Mouse (Mus musculus): ENCODE data around the gene Fgd5. TPM values are rescaled to one million over a fixed set of nuclear protein-coding genes. Genes with fewer than 3 reads are reported as not detected.

Gene Fgd5
- polyA plus RNA-seq, 1 experiment, result not detected

GRCm38 (mm10) chr6:92057768-92058167 is 79.1 kb downstream of the Fgd5 start:
- Histone ChIP-seq H3K4me1 (ENCODE audit: control insufficient read depth, insufficient read depth, low read length) (no peaks in the 10 kb centered on the region), H3K4me3 (ENCODE audit: insufficient read depth, low read length) (no peak overlapping the region), H3K27ac (ENCODE audit: insufficient read depth, low read depth, low read length) (no peak overlapping the region)
- TF ChIP-seq POLR2A (IDR thresholded peaks at IDR 0.05; ENCODE audit: borderline replicate concordance, low read depth, low read length) (no peak), CTCF (IDR thresholded peaks at IDR 0.05; ENCODE audit: low read depth, low read length) (no peak)

- H3K27ac ChIP-seq (ENCODE audit: insufficient read depth, low read depth, low read length), result no peak overlapping the region
- H3K4me3 ChIP-seq (ENCODE audit: insufficient read depth, low read length), result no peak overlapping the region
- peaks cover 7% of the 10 kb centered on the region for H3K4me1 ChIP-seq (ENCODE audit: control insufficient read depth, insufficient read depth, low read length)
- TF ChIP-seq POLR2A (IDR thresholded peaks at IDR 0.05; ENCODE audit: borderline replicate concordance, low read depth, low read length) (no peak), CTCF (IDR thresholded peaks at IDR 0.05; ENCODE audit: low read depth, low read length) (no peak)
Measured at GRCm38 (mm10) chr6:92061725-92062124, 83.0 kb downstream of the Fgd5 start.

GRCm38 (mm10) chr6:92063452-92063851 is 84.8 kb downstream of the Fgd5 start:
- Histone ChIP-seq H3K27ac (ENCODE audit: insufficient read depth, low read depth, low read length) (no peak overlapping the region), H3K4me1 (ENCODE audit: control insufficient read depth, insufficient read depth, low read length) (peaks cover 7% of the 10 kb centered on the region), H3K4me3 (ENCODE audit: insufficient read depth, low read length) (no peak overlapping the region)
- TF ChIP-seq POLR2A (IDR thresholded peaks at IDR 0.05; ENCODE audit: borderline replicate concordance, low read depth, low read length) (no peak), CTCF (IDR thresholded peaks at IDR 0.05; ENCODE audit: low read depth, low read length) (no peak)

GRCm38 (mm10) chr6:92064101-92064500 is 85.4 kb downstream of the Fgd5 start:
- no peak overlapping the region for H3K27ac ChIP-seq (ENCODE audit: insufficient read depth, low read depth, low read length)
- TF ChIP-seq CTCF (IDR thresholded peaks at IDR 0.05; ENCODE audit: low read depth, low read length) (no peak), POLR2A (IDR thresholded peaks at IDR 0.05; ENCODE audit: borderline replicate concordance, low read depth, low read length) (no peak)
- peaks cover 7% of the 10 kb centered on the region for H3K4me1 ChIP-seq (ENCODE audit: control insufficient read depth, insufficient read depth, low read length)
- H3K4me3 ChIP-seq (ENCODE audit: insufficient read depth, low read length), result no peak overlapping the region

GRCm38 (mm10) chr6:92065721-92066496 is 87.2 kb downstream of the Fgd5 start:
- Histone ChIP-seq H3K4me1 (ENCODE audit: control insufficient read depth, insufficient read depth, low read length) (peaks cover 7% of the 10 kb centered on the region), H3K27ac (ENCODE audit: insufficient read depth, low read depth, low read length) (no peak overlapping the region), H3K4me3 (ENCODE audit: insufficient read depth, low read length) (no peak overlapping the region)
- TF ChIP-seq POLR2A (IDR thresholded peaks at IDR 0.05; ENCODE audit: borderline replicate concordance, low read depth, low read length) (no peak), CTCF (IDR thresholded peaks at IDR 0.05; ENCODE audit: low read depth, low read length) (peak; percentile 63; the same call in 1 of the 2 replicates)

- peaks cover 7% of the 10 kb centered on the region for H3K4me1 ChIP-seq (ENCODE audit: control insufficient read depth, insufficient read depth, low read length)
- H3K4me3 ChIP-seq (ENCODE audit: insufficient read depth, low read length), result no peak overlapping the region
- TF ChIP-seq CTCF (IDR thresholded peaks at IDR 0.05; ENCODE audit: low read depth, low read length) (peak; percentile 77), POLR2A (IDR thresholded peaks at IDR 0.05; ENCODE audit: borderline replicate concordance, low read depth, low read length) (no peak)
- no peak overlapping the region for H3K27ac ChIP-seq (ENCODE audit: insufficient read depth, low read depth, low read length)
Measured at GRCm38 (mm10) chr6:92067146-92067790, 88.6 kb downstream of the Fgd5 start.

GRCm38 (mm10) chr6:92071121-92071839 is 92.6 kb downstream of the Fgd5 start:
- no peak overlapping the region for H3K27ac ChIP-seq (ENCODE audit: insufficient read depth, low read depth, low read length)
- no peak overlapping the region for H3K4me3 ChIP-seq (ENCODE audit: insufficient read depth, low read length)
- no peaks in the 10 kb centered on the region for H3K4me1 ChIP-seq (ENCODE audit: control insufficient read depth, insufficient read depth, low read length)
- no peak for TF ChIP-seq POLR2A (IDR thresholded peaks at IDR 0.05; ENCODE audit: borderline replicate concordance, low read depth, low read length)
- TF ChIP-seq CTCF (IDR thresholded peaks at IDR 0.05; ENCODE audit: low read depth, low read length), result no peak

GRCm38 (mm10) chr6:92080730-92081129 is 102.1 kb downstream of the Fgd5 start:
- TF ChIP-seq CTCF (IDR thresholded peaks at IDR 0.05; ENCODE audit: low read depth, low read length) (no peak), POLR2A (IDR thresholded peaks at IDR 0.05; ENCODE audit: borderline replicate concordance, low read depth, low read length) (no peak)
- Histone ChIP-seq H3K4me3 (ENCODE audit: insufficient read depth, low read length) (no peak overlapping the region), H3K27ac (ENCODE audit: insufficient read depth, low read depth, low read length) (no peak overlapping the region), H3K4me1 (ENCODE audit: control insufficient read depth, insufficient read depth, low read length) (no peaks in the 10 kb centered on the region)

GRCm38 (mm10) chr6:92082756-92083155 is 104.1 kb downstream of the Fgd5 start:
- Histone ChIP-seq H3K4me1 (ENCODE audit: control insufficient read depth, insufficient read depth, low read length) (no peaks in the 10 kb centered on the region), H3K27ac (ENCODE audit: insufficient read depth, low read depth, low read length) (no peak overlapping the region), H3K4me3 (ENCODE audit: insufficient read depth, low read length) (no peak overlapping the region)
- TF ChIP-seq POLR2A (IDR thresholded peaks at IDR 0.05; ENCODE audit: borderline replicate concordance, low read depth, low read length) (no peak), CTCF (IDR thresholded peaks at IDR 0.05; ENCODE audit: low read depth, low read length) (no peak)

Measured in bone marrow macrophage, adult 2 months (primary cell).